Mouse (Mus musculus): Measurements from ENCODE around the gene Dcbld2.

The Dcbld2 gene

GRCm38 (mm10) chr16:58501760-58502301 lies 93.6 kb downstream of the Dcbld2 start:
- no peaks in the 10 kb centered on the region for H3K4me1 ChIP-seq (replicated peaks; ENCODE audit: low read depth, low read length)
- H3K9me3 ChIP-seq (ENCODE audit: low read length) = no peaks in the 10 kb centered on the region; the same call in 1 of the 2 replicates
- H3K27me3 ChIP-seq (ENCODE audit: insufficient read depth, low read length) = no peaks in the 10 kb centered on the region
- H3K4me3 ChIP-seq (replicated peaks; ENCODE audit: low read length) = no peak overlapping the region
- no peak for TF ChIP-seq CTCF (conservative IDR thresholded peaks at IDR 0.05; ENCODE audit: low read length)
- no peak for TF ChIP-seq POU5F1 (IDR thresholded peaks at IDR 0.05; ENCODE audit: borderline replicate concordance, low read length)
- no peak for TF ChIP-seq NANOG (IDR thresholded peaks at IDR 0.05; ENCODE audit: borderline replicate concordance, low read length)
- no peaks in the 10 kb centered on the region for H3K36me3 ChIP-seq (ENCODE audit: insufficient read depth, low read length)

GRCm38 (mm10) chr16:58502566-58502965 lies 94.3 kb downstream of the Dcbld2 start:
- Histone ChIP-seq H3K36me3 (ENCODE audit: insufficient read depth, low read length) (no peaks in the 10 kb centered on the region), H3K9me3 (ENCODE audit: low read length) (no peaks in the 10 kb centered on the region; the same call in 1 of the 2 replicates), H3K4me1 (replicated peaks; ENCODE audit: low read depth, low read length) (no peaks in the 10 kb centered on the region), H3K4me3 (replicated peaks; ENCODE audit: low read length) (no peak overlapping the region), H3K27me3 (ENCODE audit: insufficient read depth, low read length) (no peaks in the 10 kb centered on the region)
- no peak for TF ChIP-seq NANOG (IDR thresholded peaks at IDR 0.05; ENCODE audit: borderline replicate concordance, low read length)
- TF ChIP-seq POU5F1 (IDR thresholded peaks at IDR 0.05; ENCODE audit: borderline replicate concordance, low read length) = no peak
- TF ChIP-seq CTCF (conservative IDR thresholded peaks at IDR 0.05; ENCODE audit: low read length) = no peak

- H3K4me3 ChIP-seq (replicated peaks; ENCODE audit: low read length) = no peak overlapping the region
- H3K9me3 ChIP-seq (ENCODE audit: low read length) = no peaks in the 10 kb centered on the region; the same call in 1 of the 2 replicates
- H3K4me1 ChIP-seq (replicated peaks; ENCODE audit: low read depth, low read length) = no peaks in the 10 kb centered on the region
- TF ChIP-seq NANOG (IDR thresholded peaks at IDR 0.05; ENCODE audit: borderline replicate concordance, low read length) = no peak
- TF ChIP-seq CTCF (conservative IDR thresholded peaks at IDR 0.05; ENCODE audit: low read length) = no peak
- TF ChIP-seq POU5F1 (IDR thresholded peaks at IDR 0.05; ENCODE audit: borderline replicate concordance, low read length) = no peak
- H3K36me3 ChIP-seq (ENCODE audit: insufficient read depth, low read length) = no peaks in the 10 kb centered on the region
- no peaks in the 10 kb centered on the region for H3K27me3 ChIP-seq (ENCODE audit: insufficient read depth, low read length)
Observed at GRCm38 (mm10) chr16:58504945-58505344, 96.7 kb downstream of the Dcbld2 start.

GRCm38 (mm10) chr16:58512181-58512761 lies 104.0 kb downstream of the Dcbld2 start:
- Histone ChIP-seq H3K4me1 (replicated peaks; ENCODE audit: low read depth, low read length) (0 out of 2 replicates have a peak, but pooled peaks cover 2% of the 10 kb centered on the region), H3K36me3 (ENCODE audit: insufficient read depth, low read length) (no peaks in the 10 kb centered on the region), H3K27me3 (ENCODE audit: insufficient read depth, low read length) (no peaks in the 10 kb centered on the region; the same call in 1 of the 2 replicates), H3K9me3 (ENCODE audit: low read length) (no peaks in the 10 kb centered on the region), H3K4me3 (replicated peaks; ENCODE audit: low read length) (no peak overlapping the region)
- TF ChIP-seq CTCF (conservative IDR thresholded peaks at IDR 0.05; ENCODE audit: low read length) (no peak), POU5F1 (IDR thresholded peaks at IDR 0.05; ENCODE audit: borderline replicate concordance, low read length) (no peak), NANOG (IDR thresholded peaks at IDR 0.05; ENCODE audit: borderline replicate concordance, low read length) (no peak)

- Histone ChIP-seq H3K4me1 (replicated peaks; ENCODE audit: low read depth, low read length) (0 out of 2 replicates have a peak, but pooled peaks cover 2% of the 10 kb centered on the region), H3K4me3 (replicated peaks; ENCODE audit: low read length) (no peak overlapping the region), H3K36me3 (ENCODE audit: insufficient read depth, low read length) (no peaks in the 10 kb centered on the region), H3K9me3 (ENCODE audit: low read length) (no peaks in the 10 kb centered on the region), H3K27me3 (ENCODE audit: insufficient read depth, low read length) (no peaks in the 10 kb centered on the region; the same call in 1 of the 2 replicates)
- TF ChIP-seq POU5F1 (IDR thresholded peaks at IDR 0.05; ENCODE audit: borderline replicate concordance, low read length) (no peak), CTCF (conservative IDR thresholded peaks at IDR 0.05; ENCODE audit: low read length) (no peak), NANOG (IDR thresholded peaks at IDR 0.05; ENCODE audit: borderline replicate concordance, low read length) (no peak)
Observed at GRCm38 (mm10) chr16:58512887-58513286, 104.6 kb downstream of the Dcbld2 start.

GRCm38 (mm10) chr16:58513755-58514154 lies 105.5 kb downstream of the Dcbld2 start:
- no peaks in the 10 kb centered on the region for H3K9me3 ChIP-seq (ENCODE audit: low read length)
- H3K4me3 ChIP-seq (replicated peaks; ENCODE audit: low read length) = no peak overlapping the region
- H3K36me3 ChIP-seq (ENCODE audit: insufficient read depth, low read length) = no peaks in the 10 kb centered on the region
- H3K27me3 ChIP-seq (ENCODE audit: insufficient read depth, low read length) = peaks cover 2% of the 10 kb centered on the region; the same call in 1 of the 2 replicates
- TF ChIP-seq CTCF (conservative IDR thresholded peaks at IDR 0.05; ENCODE audit: low read length) = no peak
- no peak for TF ChIP-seq NANOG (IDR thresholded peaks at IDR 0.05; ENCODE audit: borderline replicate concordance, low read length)
- TF ChIP-seq POU5F1 (IDR thresholded peaks at IDR 0.05; ENCODE audit: borderline replicate concordance, low read length) = no peak
- H3K4me1 ChIP-seq (replicated peaks; ENCODE audit: low read depth, low read length) = 0 out of 2 replicates have a peak, but pooled peaks cover 5% of the 10 kb centered on the region

- Histone ChIP-seq H3K4me1 (replicated peaks; ENCODE audit: low read depth, low read length) (0 out of 2 replicates have a peak, but pooled peaks cover 5% of the 10 kb centered on the region), H3K4me3 (replicated peaks; ENCODE audit: low read length) (0 out of 2 replicates have a peak overlapping the region, but pooled peaks have one; percentile 10), H3K36me3 (ENCODE audit: insufficient read depth, low read length) (no peaks in the 10 kb centered on the region), H3K9me3 (ENCODE audit: low read length) (no peaks in the 10 kb centered on the region), H3K27me3 (ENCODE audit: insufficient read depth, low read length) (peaks cover 3% of the 10 kb centered on the region)
- TF ChIP-seq NANOG (IDR thresholded peaks at IDR 0.05; ENCODE audit: borderline replicate concordance, low read length) (no peak), CTCF (conservative IDR thresholded peaks at IDR 0.05; ENCODE audit: low read length) (peak; percentile 64)
Observed at GRCm38 (mm10) chr16:58514565-58514964, 106.3 kb downstream of the Dcbld2 start.

GRCm38 (mm10) chr16:58516161-58516560 lies 107.9 kb downstream of the Dcbld2 start:
- no peaks in the 10 kb centered on the region for H3K36me3 ChIP-seq (ENCODE audit: insufficient read depth, low read length)
- TF ChIP-seq NANOG (IDR thresholded peaks at IDR 0.05; ENCODE audit: borderline replicate concordance, low read length) (no peak), CTCF (conservative IDR thresholded peaks at IDR 0.05; ENCODE audit: low read length) (no peak), POU5F1 (IDR thresholded peaks at IDR 0.05; ENCODE audit: borderline replicate concordance, low read length) (no peak)
- peaks cover 17% of the 10 kb centered on the region for H3K27me3 ChIP-seq (ENCODE audit: insufficient read depth, low read length)
- no peaks in the 10 kb centered on the region for H3K9me3 ChIP-seq (ENCODE audit: low read length)
- H3K4me3 ChIP-seq (replicated peaks; ENCODE audit: low read length) = no peak overlapping the region
- 0 out of 2 replicates have a peak, but pooled peaks cover 5% of the 10 kb centered on the region for H3K4me1 ChIP-seq (replicated peaks; ENCODE audit: low read depth, low read length)

All from E14TG2a.4 (cell line).